Mouse (Mus musculus) adrenal gland, postnatal 25 days (tissue): ENCODE measurements around the gene Ginm1. TPM values are rescaled to one million over a fixed set of nuclear protein-coding genes. Genes with fewer than 3 reads are reported as not detected.
A peak's percentile ranks its signal among the peaks of the same experiment; 100 is the strongest.
"Not testable (repeated sequence)": the region's sequence is repeated elsewhere in the genome, so short reads cannot be mapped to it uniquely, and the experiment has no call there.

Source experiments
- DNase-seq: peaks from one replicate; pipeline ENCODE4 v3.0.0; 2021; ENCODE audit warnings: mixed read lengths
- total RNA-seq: library from RNA; stranded (reverse); gene quantifications from 2 replicates; pipeline ENCODE4 v1.2.3, GENCODE M21; 2021

Gene Ginm1
- total RNA-seq, 1 experiment from 2014 or later = 285 TPM

DNA sequence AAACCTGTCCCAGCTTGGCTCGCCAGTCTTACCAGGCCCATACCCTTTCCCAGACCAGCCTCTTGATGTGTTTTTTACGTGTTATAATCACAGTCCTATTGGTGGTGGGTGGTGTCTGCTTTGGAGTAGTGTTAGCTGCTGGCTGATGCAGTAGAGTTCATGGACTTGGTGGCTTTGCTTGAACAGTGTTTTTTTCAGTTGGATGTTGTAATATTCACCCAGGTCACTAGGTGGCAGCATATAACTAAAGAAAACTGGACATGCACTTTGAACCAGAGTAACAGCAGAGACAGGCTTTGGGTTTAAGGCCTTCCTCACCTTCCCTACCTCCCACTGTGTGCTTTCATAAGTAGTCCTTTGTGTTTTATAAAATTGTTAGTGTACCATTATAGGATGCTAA lies 17.3 kb upstream of the Ginm1 start:
- DNase-seq = no peak

DNA sequence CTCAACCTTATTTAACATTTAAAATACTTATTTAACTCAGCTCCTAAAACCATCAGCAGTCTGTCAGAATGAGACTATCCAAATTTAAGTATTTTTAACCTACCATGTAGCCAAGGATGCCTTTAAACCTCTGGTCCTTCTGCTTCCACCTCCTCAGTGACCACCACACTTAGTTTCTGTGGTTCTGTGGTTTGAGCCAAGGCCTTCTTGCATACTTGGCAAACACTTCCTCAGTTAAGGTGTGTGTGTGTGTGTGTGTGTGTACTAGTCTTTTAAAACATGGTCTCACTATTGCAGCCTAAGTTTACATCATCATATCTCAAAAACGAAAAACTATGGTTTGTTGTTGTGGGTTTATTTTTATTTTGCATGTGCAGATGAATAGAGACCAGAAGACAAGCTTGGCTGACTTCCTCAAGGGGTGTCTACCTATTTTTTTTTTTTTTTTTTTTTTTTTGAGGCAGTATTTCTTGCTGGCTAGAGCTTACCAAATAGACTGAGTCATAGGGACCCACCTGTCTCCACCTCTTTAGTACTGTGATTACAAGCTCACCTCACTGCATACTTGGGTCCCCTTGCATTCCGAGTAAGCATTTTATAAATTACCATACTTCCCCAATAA lies 10.0 kb upstream of the Ginm1 start:
- DNase-seq = no peak

DNA sequence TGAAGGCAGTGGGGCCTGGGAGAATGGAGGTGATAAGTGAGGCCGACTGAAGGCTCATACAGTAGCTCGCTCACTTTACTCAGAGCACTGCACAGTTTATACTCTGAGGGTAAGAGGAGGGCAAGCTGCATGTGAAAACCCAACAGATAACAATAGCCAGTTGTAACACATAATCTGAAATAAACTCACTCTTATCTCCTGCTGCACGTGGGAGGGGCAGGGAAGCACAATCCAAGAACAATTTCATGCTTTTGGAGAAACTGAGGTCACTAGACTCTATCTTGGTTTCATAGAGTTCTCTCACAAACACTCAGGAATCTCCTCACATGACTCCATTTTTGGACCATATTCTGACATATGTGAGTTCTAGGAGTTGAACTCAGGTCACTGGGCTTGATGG lies 8.6 kb upstream of the Ginm1 start:
- DNase-seq = no peak

DNA sequence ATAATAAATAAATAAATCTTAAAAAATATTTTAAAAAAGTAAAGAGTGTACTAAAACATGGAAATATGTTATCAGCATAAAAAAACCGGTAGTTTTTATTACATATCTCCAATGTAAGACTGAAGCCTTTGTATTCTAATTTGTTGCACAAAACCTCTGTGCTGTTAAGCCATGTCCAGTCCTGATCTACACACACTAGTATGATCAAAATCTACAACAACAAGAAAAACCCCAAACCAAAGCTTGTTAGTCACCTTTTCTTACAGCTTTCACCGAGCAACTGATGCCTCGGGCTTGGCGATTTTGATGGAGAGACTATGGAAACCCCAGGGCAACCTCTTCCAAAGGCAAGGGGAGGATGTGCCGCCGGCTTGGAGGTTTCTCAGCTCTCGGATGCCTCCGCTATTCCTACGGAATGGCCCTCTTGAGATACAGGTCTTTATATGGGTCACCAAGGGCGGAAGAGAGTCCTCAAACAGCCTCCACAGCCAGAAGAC lies 322 bp downstream of the Ginm1 start:
- DNase-seq = no peak

DNA sequence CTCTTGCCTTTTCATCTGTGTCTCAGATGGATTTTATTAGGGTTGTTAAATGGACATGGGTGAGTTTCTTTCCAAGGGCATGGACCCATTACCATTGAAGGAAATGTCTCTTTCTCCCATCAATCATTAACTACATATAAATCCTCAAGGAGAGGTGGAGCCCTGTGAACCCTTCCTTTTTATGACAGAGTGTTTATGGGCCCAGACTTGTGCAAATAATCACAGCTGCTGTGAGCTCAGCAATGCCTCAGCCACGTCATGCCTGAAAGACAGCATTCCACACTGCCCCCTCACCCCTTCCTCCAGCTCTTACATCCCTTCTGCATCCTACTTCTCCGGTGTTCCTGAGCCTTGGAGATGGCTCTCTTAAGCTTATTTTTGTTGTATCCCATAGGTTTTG lies 5.3 kb downstream of the Ginm1 start:
- no peak for DNase-seq

DNA sequence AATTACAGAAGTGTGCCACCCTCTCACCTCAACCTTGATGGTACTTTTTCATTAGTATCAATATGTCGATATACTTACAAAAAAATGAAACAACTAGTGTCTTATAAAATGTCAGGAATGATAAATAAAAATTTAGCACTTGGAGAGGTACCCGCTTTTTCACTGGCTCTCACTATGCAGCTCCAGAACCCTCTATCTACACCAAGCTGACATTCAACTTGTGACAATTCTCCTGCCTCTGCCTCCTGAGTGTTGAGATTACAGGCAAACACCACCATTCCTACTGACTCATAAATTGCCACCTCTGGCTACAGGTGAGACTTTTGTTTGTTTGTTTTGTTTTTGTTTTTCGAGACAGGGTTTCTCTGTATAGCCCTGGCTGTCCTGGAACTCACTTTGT lies 11.4 kb downstream of the Ginm1 start:
- DNase-seq = no peak

DNA sequence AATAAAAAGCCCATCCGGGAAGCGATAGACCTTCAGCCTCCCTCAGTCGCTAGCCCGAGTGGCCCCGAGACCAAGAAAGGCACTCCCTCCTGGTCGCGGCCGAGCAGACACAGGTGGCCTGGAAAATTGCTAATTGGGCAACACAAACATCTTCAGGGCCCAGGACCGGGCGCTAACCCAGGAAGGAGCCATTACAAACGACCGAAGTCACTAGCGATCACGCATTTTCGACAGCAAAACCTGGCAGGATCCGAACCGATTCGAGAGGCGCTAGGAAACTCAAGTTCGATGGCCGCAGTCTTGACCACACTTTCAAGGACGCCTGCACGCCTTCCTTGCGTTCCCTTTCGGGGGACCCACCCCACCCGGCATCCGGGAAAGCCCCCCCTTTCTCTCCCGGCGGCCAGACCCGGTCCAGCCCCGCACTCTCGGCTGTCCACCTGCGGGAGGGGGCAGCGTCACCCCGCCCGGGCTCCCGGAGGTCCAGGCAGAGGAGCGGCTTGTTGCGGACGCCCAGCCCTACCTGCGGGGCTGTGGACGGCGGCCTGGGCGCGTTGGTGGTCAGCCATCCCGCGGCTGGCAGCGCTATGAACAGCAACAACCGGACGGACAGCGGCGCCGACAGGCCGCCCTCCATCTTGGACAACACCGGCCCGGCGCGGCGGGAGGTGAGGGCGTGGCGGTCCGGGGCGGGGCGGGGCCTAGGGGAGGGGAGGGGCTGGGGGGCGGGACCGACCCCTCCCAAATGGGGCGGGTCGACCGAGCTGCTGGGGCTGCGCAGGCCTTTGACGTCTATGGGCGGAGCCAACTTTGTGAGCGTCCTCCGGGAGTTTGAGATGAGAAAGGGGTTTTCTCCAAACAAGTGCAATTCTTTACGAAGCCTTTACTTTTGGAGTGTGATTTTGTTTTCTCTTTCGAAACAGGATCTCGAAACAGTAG lies 12.1 kb downstream of the Ginm1 start:
- DNase-seq = peak; percentile 93

DNA sequence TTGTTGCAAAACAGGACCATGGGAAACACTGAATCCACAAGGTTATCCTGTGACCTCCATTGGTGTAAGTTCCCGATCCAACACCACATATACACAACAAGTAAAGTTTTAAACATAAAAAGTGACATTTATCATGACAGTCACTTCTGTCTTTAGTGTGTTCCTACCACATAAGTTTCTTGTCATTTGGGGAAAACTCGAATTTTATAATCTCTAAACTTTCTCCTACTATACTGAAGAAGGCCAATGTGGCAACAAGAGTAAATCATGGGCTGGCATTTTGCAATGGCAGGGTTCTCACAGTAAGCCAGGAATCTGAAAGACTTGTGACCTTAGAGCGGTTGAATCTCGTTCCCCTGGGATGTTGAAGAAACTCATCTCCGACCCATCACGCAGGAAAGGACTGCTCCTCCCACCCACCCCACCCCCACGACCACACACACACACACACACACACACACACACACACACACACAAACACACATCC lies 12.8 kb downstream of the Ginm1 start:
- DNase-seq = no peak

DNA sequence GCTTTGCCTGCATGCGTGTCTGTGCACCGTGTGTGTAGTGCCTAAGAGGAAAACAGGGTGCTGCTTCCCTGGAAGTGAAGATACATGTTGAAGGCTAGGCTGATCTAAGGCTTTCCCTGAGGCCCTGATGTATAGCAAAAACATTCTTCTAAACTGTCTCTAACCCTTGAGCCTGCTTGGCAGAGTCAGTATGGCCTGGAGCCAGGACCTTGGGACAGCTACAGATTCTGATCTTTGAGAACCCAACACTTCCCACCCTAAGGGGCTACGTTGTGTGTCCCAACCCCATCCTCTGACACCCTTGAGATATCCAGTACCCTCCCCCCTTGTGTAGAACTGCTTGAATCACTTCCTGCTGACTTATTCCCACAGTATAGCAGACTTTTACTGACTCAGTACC lies 14.3 kb downstream of the Ginm1 start:
- DNase-seq = peak; percentile 57

DNA sequence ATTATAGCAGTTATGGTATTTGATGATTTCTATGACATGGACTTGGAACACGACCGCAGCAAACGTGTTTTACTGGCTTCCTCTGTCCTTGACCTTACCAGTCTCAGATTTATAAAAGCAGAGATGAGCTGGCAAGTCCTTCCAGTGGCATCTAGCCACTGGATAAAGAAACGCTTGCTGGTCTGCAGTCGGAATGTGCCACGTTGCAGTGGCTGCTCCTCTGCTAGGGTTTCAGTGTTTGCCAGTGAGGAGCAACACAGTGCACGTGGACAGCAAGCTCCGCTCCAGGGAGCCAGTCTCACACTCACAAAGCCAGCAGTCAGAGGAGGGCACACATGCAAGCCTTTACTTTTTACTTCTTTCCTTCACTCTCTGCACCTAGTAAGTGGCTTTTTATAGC lies 17.2 kb downstream of the Ginm1 start:
- peak; percentile 32 for DNase-seq

DNA sequence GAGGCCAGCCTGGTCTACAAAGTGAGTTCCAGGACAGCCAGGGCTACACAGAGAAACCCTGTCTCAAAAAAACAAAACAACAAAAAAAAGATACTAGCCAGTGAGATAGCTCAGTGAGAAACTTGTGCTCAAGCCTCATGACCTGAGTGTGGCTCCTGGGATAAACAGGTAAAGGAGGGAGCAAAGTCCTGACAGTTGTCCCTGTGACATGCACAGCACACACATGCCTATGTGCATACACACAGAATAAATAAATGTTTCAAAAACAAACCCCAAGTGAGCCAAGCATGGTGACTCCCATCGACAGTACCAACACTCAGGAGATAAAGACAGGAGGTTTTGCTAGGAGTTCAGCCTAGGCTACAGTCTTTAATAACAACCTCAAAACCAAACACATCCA lies 19.9 kb downstream of the Ginm1 start:
- DNase-seq = no peak

DNA sequence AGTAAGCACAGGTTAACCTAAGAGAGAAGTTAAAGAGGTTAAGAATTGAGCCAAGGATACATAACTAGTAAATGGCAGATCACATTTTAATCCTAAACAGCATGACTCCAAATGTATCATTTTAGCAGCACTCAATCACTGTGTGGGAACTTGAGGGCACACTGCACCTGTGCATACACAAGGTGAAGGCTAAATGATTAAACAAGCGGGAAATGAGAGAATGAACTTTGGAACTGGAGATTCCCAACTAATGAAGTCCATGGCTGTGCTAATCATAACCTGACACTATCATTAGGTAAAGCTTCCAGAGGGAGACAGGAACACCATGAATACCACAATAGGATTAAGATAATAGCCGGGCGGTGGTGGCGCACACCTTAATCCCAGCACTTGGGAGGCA lies 20.3 kb downstream of the Ginm1 start:
- DNase-seq = no peak

DNA sequence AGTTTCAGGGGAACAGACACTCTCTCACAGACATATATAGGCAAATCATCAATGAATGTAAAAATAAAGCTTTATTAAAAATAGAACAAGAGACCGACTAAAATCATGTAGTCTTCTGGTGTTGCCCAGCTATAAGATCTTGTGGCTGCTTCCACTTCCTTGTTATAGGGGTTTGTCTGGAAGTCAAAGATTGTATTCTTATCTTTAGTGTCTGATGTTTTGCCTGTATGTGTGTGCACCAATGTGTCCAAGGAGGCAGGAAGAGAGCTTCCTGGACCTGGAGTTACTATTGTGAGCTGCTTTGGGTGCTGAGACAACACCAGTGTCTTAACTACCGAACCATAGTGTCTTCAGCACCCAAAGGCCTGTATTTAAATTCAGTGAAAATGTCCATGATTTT lies 35.1 kb downstream of the Ginm1 start:
- DNase-seq = no peak

DNA sequence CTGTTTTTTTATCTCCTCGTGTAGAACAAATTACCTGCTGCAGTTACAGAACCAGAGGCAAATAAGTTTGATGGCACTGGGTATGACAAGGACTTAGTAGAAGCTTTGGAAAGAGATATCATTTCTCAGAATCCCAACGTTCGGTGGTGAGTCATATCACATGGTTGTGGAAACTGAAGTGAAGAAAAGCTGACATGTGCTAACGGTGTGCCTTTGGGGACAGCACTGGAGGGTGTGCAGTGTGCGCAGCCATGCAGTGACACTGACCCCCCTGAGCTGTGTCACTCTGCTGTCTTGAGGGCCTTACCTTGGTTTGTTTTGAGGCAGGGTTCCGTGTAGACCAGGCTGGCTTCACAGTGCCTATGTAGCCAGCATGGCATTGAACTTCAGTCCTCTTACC lies 43.9 kb downstream of the Ginm1 start:
- DNase-seq = no peak

DNA sequence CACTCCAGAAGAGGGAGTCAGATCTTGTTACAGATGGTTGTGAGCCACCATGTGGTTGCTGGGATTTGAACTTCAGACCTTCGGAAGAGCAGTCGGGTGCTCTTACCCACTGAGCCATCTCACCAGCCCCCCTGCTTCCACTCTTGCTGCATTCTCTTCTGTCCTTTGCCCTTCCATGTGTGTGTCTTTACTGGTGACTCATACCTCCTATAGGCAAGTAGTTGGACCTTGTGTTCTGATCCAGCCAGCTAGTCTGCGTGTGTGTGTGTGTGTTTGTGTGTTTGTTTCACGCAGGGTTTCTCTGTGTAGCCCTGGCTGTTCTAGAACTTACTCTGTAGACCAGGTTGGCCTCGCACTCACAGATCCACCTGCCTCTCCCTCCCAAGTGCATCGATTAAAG lies 47.1 kb downstream of the Ginm1 start:
- not testable (repeated sequence) for DNase-seq

DNA sequence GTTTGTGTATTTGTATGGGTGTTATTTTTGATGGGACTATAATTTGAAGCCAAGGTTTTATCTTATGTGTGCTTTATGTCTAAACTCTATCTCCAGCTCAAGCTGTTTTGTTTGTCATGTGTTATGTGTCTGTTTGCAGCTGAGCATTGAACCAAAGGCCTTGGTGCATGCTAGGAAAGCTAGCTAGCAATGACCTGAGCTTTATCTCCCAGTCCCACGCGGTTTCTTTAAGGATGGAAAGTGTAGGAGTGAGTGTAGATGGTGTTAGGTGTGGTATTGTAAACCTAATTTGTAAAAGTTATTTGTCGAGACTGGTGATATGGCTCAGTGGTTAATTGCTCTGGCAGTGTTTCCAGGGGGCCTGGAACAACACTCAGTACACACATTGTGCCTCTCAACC lies 54.7 kb downstream of the Ginm1 start:
- no peak for DNase-seq

DNA sequence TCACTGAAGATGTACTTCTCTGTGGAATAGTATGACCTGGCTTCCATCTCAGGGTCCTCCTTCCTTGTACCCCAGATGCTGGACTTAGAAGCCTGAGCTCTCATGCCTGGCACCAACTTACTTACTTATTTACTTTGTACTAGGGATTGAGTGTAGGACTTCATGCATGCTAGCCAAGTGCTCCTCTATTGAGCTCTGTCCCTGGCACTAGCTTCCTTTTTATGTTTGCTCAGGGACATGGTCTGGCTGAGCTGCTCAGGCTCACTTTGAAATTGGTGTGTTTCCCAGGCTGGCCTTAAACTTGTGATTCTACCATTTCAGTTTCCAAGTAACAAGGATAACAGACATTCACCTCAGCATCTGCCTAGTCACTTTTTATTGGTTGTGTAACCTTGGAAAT lies 55.5 kb downstream of the Ginm1 start:
- DNase-seq = no peak

DNA sequence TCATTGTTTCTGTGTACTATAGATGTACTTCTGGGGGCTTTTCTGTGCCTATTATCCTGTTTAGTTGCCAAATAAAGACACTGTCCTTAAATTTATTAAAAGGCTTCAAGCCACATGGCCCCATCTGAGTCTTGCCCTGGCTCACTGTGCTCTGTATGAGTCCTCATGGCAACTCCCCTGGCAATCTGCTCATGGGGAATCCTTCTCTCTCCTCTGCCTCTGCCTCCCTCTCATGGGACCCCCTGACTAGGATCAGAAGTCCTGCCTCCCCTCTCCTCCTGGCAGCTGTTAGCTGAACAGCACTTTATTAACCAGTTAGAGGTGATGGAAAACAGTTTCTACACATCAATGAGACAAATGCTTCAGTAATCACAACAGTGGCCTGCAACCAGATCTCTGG lies 61.0 kb downstream of the Ginm1 start:
- DNase-seq = no peak

DNA sequence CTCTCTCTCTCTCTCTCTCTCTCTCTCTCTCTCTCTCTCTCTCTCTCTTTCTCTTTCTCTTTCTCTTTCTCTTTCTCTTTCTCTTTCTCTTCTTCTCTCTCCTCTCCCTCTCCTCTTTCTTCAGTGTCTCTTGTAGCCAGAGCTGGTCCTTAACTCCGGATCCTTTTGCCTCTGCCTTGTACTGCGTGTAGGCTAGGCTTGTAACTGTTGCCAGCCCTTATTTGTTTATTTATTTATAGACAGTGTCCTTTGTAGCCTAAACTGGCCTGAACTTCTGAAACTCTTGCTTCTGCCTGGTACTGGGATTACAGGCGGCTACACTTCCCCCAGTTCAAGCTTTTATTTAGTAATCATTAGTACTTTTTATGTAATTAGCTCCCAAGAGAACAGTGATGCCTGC lies 65.6 kb downstream of the Ginm1 start:
- no peak for DNase-seq

DNA sequence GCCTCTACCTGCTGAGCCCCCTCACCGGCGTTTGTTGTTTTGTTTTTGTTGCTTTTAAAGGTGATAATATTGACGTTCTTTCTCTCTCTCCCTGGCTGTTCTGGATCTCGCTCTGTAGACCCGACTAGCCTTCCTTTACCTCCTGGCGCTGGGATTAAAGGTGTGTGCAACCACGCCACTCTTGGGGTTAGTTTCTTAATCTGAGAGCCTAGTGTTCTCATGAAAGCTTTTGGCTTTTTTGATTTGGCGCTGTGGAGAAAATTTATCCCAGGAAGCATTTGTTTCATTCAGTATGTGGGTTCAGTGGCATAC lies 66.2 kb downstream of the Ginm1 start:
- no peak for DNase-seq

DNA sequence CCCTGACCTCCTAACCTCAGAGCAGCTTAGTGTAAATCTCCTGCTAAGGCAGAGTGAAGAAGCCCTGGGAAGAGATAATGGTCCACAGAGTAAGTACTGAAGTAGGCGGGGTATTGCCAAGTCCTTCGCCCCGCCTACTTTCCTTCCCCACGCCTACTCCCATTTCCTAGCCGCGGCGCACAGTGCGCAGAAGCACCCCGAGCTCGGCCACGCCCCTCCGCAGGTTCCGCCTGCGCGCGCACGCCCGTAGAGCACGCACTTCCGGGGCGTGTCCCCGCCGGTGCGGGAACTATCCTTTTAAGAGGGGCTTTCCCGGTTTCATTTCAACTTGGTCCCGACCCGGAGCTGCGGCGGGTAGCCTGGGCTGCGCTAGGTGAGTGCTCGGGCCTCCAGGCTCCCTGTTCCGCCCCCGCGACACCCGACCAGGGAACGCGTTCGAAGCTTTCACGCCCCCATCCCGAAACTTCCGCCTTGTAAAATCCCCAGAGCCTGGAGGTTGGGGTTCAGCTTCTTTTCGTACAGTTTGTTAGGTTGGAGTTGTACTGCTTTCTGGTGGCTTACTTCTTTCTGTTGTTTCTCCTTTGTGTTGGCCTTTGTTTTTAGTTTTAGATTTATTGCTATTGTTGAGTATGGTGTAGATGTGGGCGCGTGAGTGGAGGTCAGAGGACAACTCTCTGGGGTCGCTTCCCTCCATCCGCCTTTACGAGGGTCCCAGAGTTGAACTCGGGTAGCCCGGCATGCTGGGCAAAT lies 66.7 kb downstream of the Ginm1 start, which contains the start of gene Katna1:
Katna1 (plus strand) TSS at position 250 of the 750 bp plus-strand sequence.
- DNase-seq = peak; percentile 94
